Mouse (Mus musculus) heart, embryonic 14.5 days (tissue): ENCODE measurements around the gene Bmpr2. TPM values are rescaled to one million over a fixed set of nuclear protein-coding genes. Genes with fewer than 3 reads are reported as not detected.

Source experiments
- ATAC-seq: fragments of 200-750 bp; cut with Nextera tagmentation; 2 replicates; pipeline ENCODE4 v1.8.0; 2017; ENCODE audit warnings: low read depth, moderate TSS enrichment; ENCODE audit not compliant: insufficient number of reproducible peaks, insufficient read depth, low FRiP score
- H3K27ac ChIP-seq, 2 experiments: fragments of 200-500 bp in 1 of 2; fragments of 300-500 bp in 1 of 2; sonication (generic) in 1 of 2; replicated peaks in 1 of 2; 2 replicates each; pipeline ENCODE4 v1.5.1; 2012 to 2014; ENCODE audit warnings: low read depth in 2 of 2, low read length in 2 of 2, control low read depth in 1 of 2, mild to moderate bottlenecking in 1 of 2, mixed read lengths in 1 of 2; ENCODE audit not compliant: control insufficient read depth in 1 of 2, insufficient read depth in 1 of 2
- H3K27me3 ChIP-seq: fragments of 300-500 bp; sonication (generic); 2 replicates; pipeline ENCODE4 v1.6.1; 2014; ENCODE audit warnings: mild to moderate bottlenecking, low read length, control low read depth; ENCODE audit not compliant: control insufficient read depth, insufficient read depth
- H3K36me3 ChIP-seq: fragments of 300-500 bp; sonication (generic); 2 replicates; pipeline ENCODE4 v1.6.1; 2014; ENCODE audit warnings: mild to moderate bottlenecking, control low read depth, low read length, mixed read lengths; ENCODE audit not compliant: control insufficient read depth, insufficient read depth
- H3K4me1 ChIP-seq, 2 experiments: fragments of 200-500 bp in 1 of 2; fragments of 300-500 bp in 1 of 2; sonication (generic) in 1 of 2; 2 replicates each; pipeline ENCODE4 v1.6.1; 2012 to 2014; ENCODE audit warnings: low read length in 2 of 2, control low read depth in 1 of 2, mixed read lengths in 1 of 2; ENCODE audit not compliant: control insufficient read depth in 2 of 2, insufficient read depth in 2 of 2
- H3K4me2 ChIP-seq: fragments of 300-500 bp; sonication (generic); 2 replicates; pipeline ENCODE4 v1.6.1; 2014; ENCODE audit warnings: mild to moderate bottlenecking, low read length
- H3K4me3 ChIP-seq, 2 experiments: fragments of 200-500 bp in 1 of 2; fragments of 300-500 bp in 1 of 2; sonication (generic) in 1 of 2; 2 replicates each; pipeline ENCODE4 v1.5.1; 2012 to 2014; ENCODE audit warnings: low read length in 2 of 2, mild to moderate bottlenecking in 2 of 2, control low read depth in 1 of 2, low read depth in 1 of 2, moderate library complexity in 1 of 2; ENCODE audit not compliant: control insufficient read depth in 1 of 2, insufficient read depth in 1 of 2
- H3K9ac ChIP-seq: fragments of 300-500 bp; sonication (generic); 2 replicates; pipeline ENCODE4 v1.6.1; 2014; ENCODE audit warnings: mild to moderate bottlenecking, low read length
- H3K9me3 ChIP-seq: fragments of 300-500 bp; sonication (generic); 2 replicates; pipeline ENCODE4 v1.6.1; 2016; ENCODE audit warnings: low read length, control low read depth; ENCODE audit not compliant: control insufficient read depth
- WGBS: fragments of 180-500 bp; shearing (Covaris S2); extraction: QIAGEN DNeasy Blood & Tissue Kit; methylation state at CpG from one replicate; pipeline ENCODE4 v1.1.7; 2014; 5-methylcytosine and 5-hydroxymethylcytosine counted together
- polyA plus RNA-seq: library from polyadenylated mRNA; unstranded; fragments of >200 nt; fragmentation: Nextera tagmentation; extraction: Ambion mirVana; gene quantifications from 2 replicates; pipeline ENCODE4 v1.2.1, GENCODE M21; 2014

The Bmpr2 gene
- polyA plus RNA-seq, 1 experiment from 2014 or later, result 13.1 TPM

DNA sequence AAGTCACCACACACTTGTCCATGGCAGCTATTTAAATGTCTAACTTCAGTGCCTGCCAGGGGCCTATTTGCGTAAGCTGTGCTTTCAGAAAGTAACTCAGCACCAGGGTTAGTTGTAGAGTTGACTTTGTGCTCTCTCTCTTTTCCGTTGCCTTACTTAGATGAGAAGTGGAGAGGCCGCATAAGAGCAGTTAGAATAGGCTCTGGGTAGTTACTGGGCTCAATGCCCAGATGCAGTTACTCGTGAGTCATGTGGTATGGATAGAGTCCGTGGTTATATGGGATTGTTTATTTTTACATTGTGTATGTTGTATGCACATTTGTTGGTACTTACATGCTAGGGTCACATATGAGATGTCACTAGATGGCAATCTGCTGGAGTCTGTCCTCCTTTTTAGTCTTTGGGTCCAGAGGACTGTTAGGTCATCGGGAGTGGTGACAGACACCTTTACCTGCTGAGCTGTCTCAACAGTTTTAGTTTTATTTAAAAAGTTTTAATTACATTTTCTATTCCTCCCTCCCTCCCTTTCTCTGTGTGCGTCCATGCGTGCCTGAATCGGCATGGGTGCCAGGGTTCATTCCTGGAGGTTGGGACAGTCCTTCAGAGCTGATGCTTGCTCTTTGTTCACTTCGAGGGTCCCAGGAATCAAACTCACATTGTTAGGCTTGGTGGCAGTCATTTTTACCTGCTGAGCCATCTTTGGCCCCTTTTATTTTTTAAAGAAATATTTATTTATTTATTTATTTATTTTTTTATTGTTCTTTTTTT is 152.8 kb downstream of the Bmpr2 start:
- Histone ChIP-seq H3K27me3 (no peaks in the 10 kb centered on the region), H3K9ac (peak overlapping the region; percentile 13; the same call in 1 of the 2 replicates)

GRCm38 (mm10) chr1:59917401-59917800 is 154.2 kb downstream of the Bmpr2 start:
- Histone ChIP-seq H3K4me3 (no peak overlapping the region), H3K4me2 (no peak overlapping the region), H3K27ac (no peak overlapping the region), H3K36me3 (no peaks in the 10 kb centered on the region), H3K9me3 (no peaks in the 10 kb centered on the region), H3K4me1 (peaks cover 2 to 27% of the 10 kb centered on the region in 2 experiments), H3K9ac (no peak overlapping the region), H3K27me3 (no peaks in the 10 kb centered on the region)
- WGBS, result 75% methylated on average over 3 of the region's 3 CpGs
- no peak for ATAC-seq

More for the DNA sequence above, 152.8 kb downstream of the Bmpr2 start:
- H3K9me3 ChIP-seq, result no peaks in the 10 kb centered on the region
- H3K4me3 ChIP-seq, result no peak overlapping the region
- WGBS, result 52% methylated on average over 10 of the region's 10 CpGs
- peak overlapping the region; percentile 47 for H3K4me2 ChIP-seq
- H3K4me1 ChIP-seq, result peaks cover 2 to 27% of the 10 kb centered on the region in 2 experiments
- peak overlapping the region; percentile 22 to 74; a peak in 3 of 4 replicates for H3K27ac ChIP-seq
- no peak for ATAC-seq
- H3K36me3 ChIP-seq, result no peaks in the 10 kb centered on the region

DNA sequence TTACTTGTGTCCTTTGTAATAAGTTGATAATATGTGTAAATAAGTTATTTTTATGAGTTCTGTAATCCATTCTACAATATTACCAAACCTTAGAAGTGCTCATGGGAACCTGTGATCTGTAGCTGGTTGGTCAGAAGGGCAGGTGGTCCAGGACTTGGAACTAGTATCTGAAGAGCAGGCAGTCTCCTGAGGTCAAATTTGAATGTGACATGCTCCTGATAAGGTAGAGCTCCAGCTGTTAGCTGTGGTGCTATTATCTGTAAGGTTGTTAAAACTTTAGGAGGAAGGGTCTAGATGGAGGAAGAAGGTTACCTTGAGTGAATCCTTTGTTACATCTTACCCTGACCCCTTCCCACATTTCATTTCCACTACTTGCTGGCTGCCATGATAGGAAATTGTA is 154.9 kb downstream of the Bmpr2 start:
- H3K27me3 ChIP-seq, result no peaks in the 10 kb centered on the region

GRCm38 (mm10) chr1:59923201-59923600 is 160.0 kb downstream of the Bmpr2 start:
- 0 out of 4 replicates have a peak overlapping the region, but pooled peaks of 1 of the 2 experiments have one; percentile 24 for H3K27ac ChIP-seq
- H3K4me2 ChIP-seq, result no peak overlapping the region
- H3K9me3 ChIP-seq, result no peaks in the 10 kb centered on the region
- H3K4me1 ChIP-seq, result no peaks in the 10 kb centered on the region
- H3K9ac ChIP-seq, result no peak overlapping the region
- H3K27me3 ChIP-seq, result no peaks in the 10 kb centered on the region
- no peak for ATAC-seq
- H3K36me3 ChIP-seq, result no peaks in the 10 kb centered on the region
- no peak overlapping the region for H3K4me3 ChIP-seq
- WGBS, result 56% methylated on average over 1 of the region's 1 CpGs

More for the DNA sequence above, 154.9 kb downstream of the Bmpr2 start:
- H3K36me3 ChIP-seq, result no peaks in the 10 kb centered on the region
- H3K9ac ChIP-seq, result no peak overlapping the region
- H3K4me1 ChIP-seq, result peaks cover 2 to 27% of the 10 kb centered on the region in 2 experiments
- H3K4me3 ChIP-seq, result no peak overlapping the region
- no peak for ATAC-seq
- H3K27ac ChIP-seq, result no peak overlapping the region
- no peaks in the 10 kb centered on the region for H3K9me3 ChIP-seq
- no peak overlapping the region for H3K4me2 ChIP-seq

GRCm38 (mm10) chr1:59923673-59924072 is 160.5 kb downstream of the Bmpr2 start:
- ATAC-seq, result no peak
- 83% methylated on average over 1 of the region's 1 CpGs for WGBS
- H3K4me2 ChIP-seq, result no peak overlapping the region

GRCm38 (mm10) chr1:59924411-59924810 is 161.2 kb downstream of the Bmpr2 start:
- ATAC-seq, result no peak
- no peaks in the 10 kb centered on the region for H3K36me3 ChIP-seq
- H3K4me2 ChIP-seq, result no peak overlapping the region
- no peaks in the 10 kb centered on the region for H3K9me3 ChIP-seq
- no peak overlapping the region for H3K4me3 ChIP-seq
- no peak overlapping the region for H3K27ac ChIP-seq
- H3K4me1 ChIP-seq, result no peaks in the 10 kb centered on the region
- H3K27me3 ChIP-seq, result no peaks in the 10 kb centered on the region
- 91% methylated on average over 2 of the region's 2 CpGs for WGBS
- H3K9ac ChIP-seq, result no peak overlapping the region

More at GRCm38 (mm10) chr1:59923673-59924072, 160.5 kb downstream of the Bmpr2 start:
- Histone ChIP-seq H3K9me3 (no peaks in the 10 kb centered on the region), H3K9ac (no peak overlapping the region), H3K4me1 (no peaks in the 10 kb centered on the region), H3K27ac (no peak overlapping the region), H3K27me3 (no peaks in the 10 kb centered on the region), H3K4me3 (no peak overlapping the region), H3K36me3 (no peaks in the 10 kb centered on the region)

DNA sequence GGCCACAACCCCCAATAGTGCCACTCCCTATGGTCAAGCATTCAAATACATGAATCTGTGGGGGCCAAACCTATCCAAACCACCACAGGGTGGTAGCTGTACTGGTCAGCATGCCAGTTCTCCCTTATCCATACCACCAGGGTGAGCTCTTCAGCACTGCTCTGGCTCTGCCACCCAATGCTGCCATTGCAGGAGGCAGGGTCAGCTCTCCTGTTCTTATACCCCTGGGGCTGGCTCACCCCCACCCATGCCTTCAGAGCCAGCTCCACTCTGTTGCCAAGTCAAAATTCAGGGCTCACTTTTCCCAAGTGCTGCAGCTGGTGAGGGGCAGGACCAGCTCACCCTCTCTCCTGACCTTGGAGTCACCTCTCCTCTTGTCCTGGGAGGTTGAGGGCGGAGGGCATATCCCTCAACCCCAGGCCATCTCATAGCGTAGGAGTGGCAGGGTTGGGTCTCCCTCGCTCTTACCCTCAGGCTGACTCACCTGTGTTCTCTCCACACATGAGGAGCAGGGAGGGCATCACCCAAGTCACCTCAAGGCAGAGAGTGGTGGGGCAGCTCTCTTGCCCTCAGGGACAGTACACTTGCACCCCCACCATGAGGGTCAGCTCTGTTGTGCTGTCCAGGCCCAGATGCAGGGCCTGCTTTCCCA is 162.9 kb downstream of the Bmpr2 start:
- Histone ChIP-seq H3K9ac (no peak overlapping the region), H3K4me1 (no peaks in the 10 kb centered on the region), H3K36me3 (no peaks in the 10 kb centered on the region), H3K4me3 (no peak overlapping the region), H3K4me2 (no peak overlapping the region), H3K9me3 (no peaks in the 10 kb centered on the region), H3K27me3 (no peaks in the 10 kb centered on the region), H3K27ac (no peak overlapping the region)
- 89% methylated on average over 3 of the region's 3 CpGs for WGBS
- no peak for ATAC-seq
